Mouse (Mus musculus) heart, adult 2 months (tissue): Measurements from ENCODE around the gene Gm973. TPM values are rescaled to one million over a fixed set of nuclear protein-coding genes. Genes with fewer than 3 reads are reported as not detected.
A peak's percentile ranks its signal among the peaks of the same experiment; 100 is the strongest.

ENCODE experiments used
- DNase-seq, 2 experiments: peaks; one replicate each; pipeline ENCODE4 v3.0.0; 2021
- H3K27ac ChIP-seq: fragments of 200-600 bp; 2 replicates; pipeline ENCODE4 v1.8.1; 2022
- H3K27me3 ChIP-seq: fragments of 200-500 bp; 2 replicates; pipeline ENCODE4 v1.6.1; 2012; ENCODE audit warnings: mild to moderate bottlenecking, low read length, inconsistent platforms, mixed read lengths; ENCODE audit not compliant: control insufficient read depth, insufficient read depth
- H3K36me3 ChIP-seq: fragments of 200-500 bp; 2 replicates; pipeline ENCODE4 v1.6.1; 2012; ENCODE audit warnings: low read length, inconsistent platforms; ENCODE audit not compliant: control insufficient read depth, insufficient read depth
- H3K4me1 ChIP-seq: fragments of 200-500 bp; 2 replicates; pipeline ENCODE4 v1.6.1; 2011; ENCODE audit warnings: low read length; ENCODE audit not compliant: control insufficient read depth, insufficient read depth
- H3K4me3 ChIP-seq: fragments of 200-600 bp; 2 replicates; pipeline ENCODE4 v1.8.1; 2022
- H3K79me2 ChIP-seq: fragments of 200-500 bp; replicated peaks from 2 replicates; pipeline ENCODE4 v1.6.1; 2012; ENCODE audit warnings: mild to moderate bottlenecking, inconsistent platforms, low read length, moderate library complexity, mixed read lengths; ENCODE audit not compliant: control insufficient read depth, insufficient read depth
- H3K9ac ChIP-seq: fragments of 200-500 bp; 2 replicates; pipeline ENCODE4 v1.6.1; 2012; ENCODE audit warnings: low read depth, mild to moderate bottlenecking, control low read depth, inconsistent platforms, low read length, mixed read lengths
- CTCF ChIP-seq: fragments of 200-600 bp; IDR thresholded peaks from 2 replicates; pipeline ENCODE4 v1.8.1; 2022; ENCODE audit warnings: antibody characterized with exemption, mild to moderate bottlenecking, moderate library complexity
- EP300 ChIP-seq: fragments of 200-500 bp; IDR thresholded peaks from 2 replicates; pipeline ENCODE4 v1.6.1; 2011; ENCODE audit warnings: low read depth, low read length, control low read depth; ENCODE audit not compliant: insufficient read depth
- POLR2A ChIP-seq: fragments of 200-500 bp; IDR thresholded peaks from 2 replicates; pipeline ENCODE4 v1.6.1; 2011; ENCODE audit warnings: mild to moderate bottlenecking, low read depth, low read length, control low read depth; ENCODE audit not compliant: insufficient read depth
- WGBS: fragments of 180-500 bp; shearing (Covaris S2); methylation state at CpG from one replicate; pipeline ENCODE4 v1.1.7; 2018; 5-methylcytosine and 5-hydroxymethylcytosine counted together
- intact Hi-C: fragments of 180-260 bp; cut with DNase I; formaldehyde crosslinking; loops from one replicate; pipeline ENCODE4 v1.15.1; 2025
- polyA plus RNA-seq: library from polyadenylated mRNA; depleted of rRNA; stranded (reverse); fragments of >200 nt; gene quantifications from 2 replicates; pipeline ENCODE4 v1.2.3, GENCODE M21; 2012
- total RNA-seq, 2 experiments: library from RNA; stranded (reverse); gene quantifications; 2 replicates each; pipeline ENCODE4 v1.2.3; 2021

Gm973 gene
- total and polyA plus RNA-seq, 3 experiments, result 0.30 to 0.45 TPM; not detected in 1

GRCm38 (mm10) chr1:59651201-59651819 is 135.2 kb downstream of the Gm973 start:
- no peak overlapping the region for H3K9ac ChIP-seq
- peaks cover 2% of the 10 kb centered on the region; the same call in 1 of the 2 replicates for H3K79me2 ChIP-seq
- H3K27me3 ChIP-seq, result no peaks in the 10 kb centered on the region
- no peak overlapping the region for H3K27ac ChIP-seq
- H3K36me3 ChIP-seq, result peaks cover 7% of the 10 kb centered on the region
- TF ChIP-seq CTCF (no peak), POLR2A (no peak), EP300 (no peak)
- WGBS, result 92% methylated on average over 3 of the region's 3 CpGs
- H3K4me1 ChIP-seq, result no peaks in the 10 kb centered on the region
- intact Hi-C loops, result no loop called here
- H3K4me3 ChIP-seq, result no peak overlapping the region
- DNase-seq, result no peak

GRCm38 (mm10) chr1:59653243-59653911 is 137.3 kb downstream of the Gm973 start:
- Histone ChIP-seq H3K27me3 (no peaks in the 10 kb centered on the region), H3K36me3 (peaks cover 7% of the 10 kb centered on the region), H3K4me3 (no peak overlapping the region), H3K9ac (no peak overlapping the region), H3K79me2 (peaks cover 2% of the 10 kb centered on the region; the same call in 1 of the 2 replicates), H3K4me1 (no peaks in the 10 kb centered on the region), H3K27ac (no peak overlapping the region)
- intact Hi-C loops, result no loop called here
- TF ChIP-seq EP300 (no peak), CTCF (no peak), POLR2A (no peak)
- no peak for DNase-seq
- WGBS, result 81% methylated on average over 3 of the region's 3 CpGs

GRCm38 (mm10) chr1:59656244-59657171 is 140.4 kb downstream of the Gm973 start:
- Histone ChIP-seq H3K79me2 (peaks cover 4% of the 10 kb centered on the region), H3K36me3 (peaks cover 7% of the 10 kb centered on the region), H3K4me1 (no peaks in the 10 kb centered on the region; the same call in 1 of the 2 replicates), H3K27me3 (no peaks in the 10 kb centered on the region), H3K27ac (no peak overlapping the region), H3K4me3 (no peak overlapping the region), H3K9ac (no peak overlapping the region)
- 81% methylated on average over 7 of the region's 7 CpGs for WGBS
- TF ChIP-seq POLR2A (no peak), EP300 (no peak), CTCF (peak; percentile 24)
- intact Hi-C loops, result no loop called here
- no peak for DNase-seq

DNA sequence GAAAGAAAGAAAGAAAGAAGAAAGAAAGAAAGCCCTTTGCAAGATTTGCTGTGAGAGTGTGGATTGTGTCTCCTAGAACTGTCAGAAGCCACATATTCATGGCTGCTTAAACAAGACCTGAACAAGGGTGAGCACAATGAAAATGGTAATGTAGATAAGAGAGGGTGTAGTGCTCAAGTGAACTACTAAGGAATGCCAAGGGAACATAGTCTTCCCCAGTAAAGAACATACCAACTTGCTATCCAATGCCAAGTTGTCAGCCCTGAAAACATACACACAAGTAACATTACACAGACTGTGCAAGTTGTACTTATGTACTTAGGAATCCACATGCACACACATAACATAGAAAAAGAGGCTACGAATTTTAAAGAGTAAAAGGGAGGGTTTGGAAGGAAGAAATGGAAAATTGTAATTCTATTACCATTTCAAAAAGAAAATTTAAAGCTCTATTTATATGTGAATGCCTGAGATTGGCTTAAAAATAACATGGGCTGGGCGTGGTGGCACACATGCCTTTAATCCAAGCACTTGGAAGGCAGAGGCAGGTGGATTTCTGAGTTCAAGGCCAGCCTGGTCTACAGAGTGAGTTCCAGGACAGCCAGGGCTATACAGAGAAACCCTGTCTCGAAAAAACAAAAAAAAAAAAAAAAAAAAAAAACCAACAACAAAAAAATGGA is 147.5 kb downstream of the Gm973 start:
- peaks cover 2% of the 10 kb centered on the region for H3K4me1 ChIP-seq
- peaks cover 17% of the 10 kb centered on the region for H3K36me3 ChIP-seq
- no peak overlapping the region for H3K27ac ChIP-seq
- H3K27me3 ChIP-seq, result no peaks in the 10 kb centered on the region
- H3K4me3 ChIP-seq, result no peak overlapping the region
- intact Hi-C loops, result no loop called here
- H3K79me2 ChIP-seq, result peaks cover 5% of the 10 kb centered on the region
- H3K9ac ChIP-seq, result no peak overlapping the region
- no peak for DNase-seq
- TF ChIP-seq POLR2A (no peak), CTCF (no peak), EP300 (no peak)
- WGBS, result 92% methylated on average over 3 of the region's 3 CpGs

DNA sequence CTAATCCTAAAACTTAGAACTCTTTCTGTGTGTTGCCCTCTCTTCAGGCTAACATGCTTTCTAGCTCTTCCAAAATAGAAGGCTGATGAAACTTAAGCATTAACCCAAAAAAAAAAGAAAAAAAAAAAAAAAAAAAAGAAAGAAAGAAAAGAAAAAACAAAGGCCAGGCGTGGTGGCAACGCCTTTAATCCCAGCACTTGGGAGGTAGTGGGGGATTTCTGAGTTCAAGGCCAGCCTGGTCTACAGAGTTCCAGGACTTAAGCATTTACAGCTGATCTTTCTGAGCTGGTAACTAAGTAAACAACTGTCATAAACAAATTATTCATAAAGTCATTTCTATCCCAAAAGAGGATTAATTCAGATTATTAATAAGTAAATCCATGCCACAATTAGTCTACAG is 152.8 kb downstream of the Gm973 start:
- Histone ChIP-seq H3K36me3 (peaks cover 17% of the 10 kb centered on the region), H3K9ac (no peak overlapping the region), H3K27ac (no peak overlapping the region), H3K4me1 (peaks cover 2% of the 10 kb centered on the region), H3K4me3 (no peak overlapping the region), H3K79me2 (peaks cover 3% of the 10 kb centered on the region), H3K27me3 (no peaks in the 10 kb centered on the region)
- intact Hi-C loops, result no loop called here
- DNase-seq, result no peak
- TF ChIP-seq CTCF (no peak), EP300 (no peak), POLR2A (no peak)
- 77% methylated on average over 2 of the region's 2 CpGs for WGBS
